Mouse (Mus musculus) ES-E14 (cell line): ENCODE measurements around the gene Adat2.

Experiments
- MAFK ChIP-seq: IDR thresholded peaks from 2 replicates; pipeline ENCODE4 v1.6.1; 2014; ENCODE audit warnings: mild to moderate bottlenecking, low read depth, low read length, inconsistent platforms; ENCODE audit not compliant: insufficient read depth
- ZC3H11A ChIP-seq: IDR thresholded peaks from 2 replicates; pipeline ENCODE4 v1.6.1; 2012; ENCODE audit warnings: low read depth, mild to moderate bottlenecking, inconsistent platforms, low read length, borderline replicate concordance

GRCm38 (mm10) chr10:13570697-13571538, 18.2 kb downstream of the Adat2 start:
- TF ChIP-seq MAFK, result no peak
- no peak for TF ChIP-seq ZC3H11A
